Mouse (Mus musculus) ES-Bruce4 (cell line): ENCODE results near the gene Coro1a. TPM values are rescaled to one million over a fixed set of nuclear protein-coding genes. Genes with fewer than 3 reads are reported as not detected.

Experiments
- H3K27ac ChIP-seq: 2 replicates; pipeline ENCODE4 v1.5.1; 2012; ENCODE audit warnings: low read length, inconsistent platforms; ENCODE audit not compliant: insufficient read depth
- H3K27me3 ChIP-seq: 2 replicates; pipeline ENCODE4 v1.6.1; 2012; ENCODE audit warnings: mild to moderate bottlenecking, low read length, inconsistent platforms; ENCODE audit not compliant: control insufficient read depth, poor library complexity, insufficient read depth, severe bottlenecking
- H3K36me3 ChIP-seq: 2 replicates; pipeline ENCODE4 v1.6.1; 2012; ENCODE audit warnings: inconsistent platforms, mild to moderate bottlenecking, low read length, moderate library complexity; ENCODE audit not compliant: control insufficient read depth, poor library complexity, insufficient read depth, severe bottlenecking
- H3K4me1 ChIP-seq: one replicate; pipeline ENCODE4 v1.8.1; 2011; ENCODE audit warnings: low read length; ENCODE audit not compliant: control insufficient read depth, insufficient read depth
- H3K4me3 ChIP-seq: 2 replicates; pipeline ENCODE4 v1.5.1; 2011; ENCODE audit warnings: low read depth, mild to moderate bottlenecking, low read length
- H3K9ac ChIP-seq: 2 replicates; pipeline ENCODE4 v1.6.1; 2012; ENCODE audit warnings: low read depth, mild to moderate bottlenecking, inconsistent platforms; ENCODE audit not compliant: poor library complexity, severe bottlenecking
- H3K9me3 ChIP-seq: replicated peaks from 2 replicates; pipeline ENCODE4 v1.6.1; 2012; ENCODE audit warnings: mild to moderate bottlenecking, low read length, inconsistent platforms; ENCODE audit not compliant: control insufficient read depth, poor library complexity, insufficient read depth, severe bottlenecking
- CTCF ChIP-seq: IDR thresholded peaks from one replicate; pipeline ENCODE4 v1.8.1; 2011; ENCODE audit warnings: low read depth, low read length
- EP300 ChIP-seq: IDR thresholded peaks from 2 replicates; pipeline ENCODE4 v1.6.1; 2011; ENCODE audit warnings: low read depth, low read length; ENCODE audit not compliant: insufficient read depth
- POLR2A ChIP-seq: IDR thresholded peaks from one replicate; pipeline ENCODE4 v1.8.1; 2011; ENCODE audit warnings: low read length; ENCODE audit not compliant: insufficient read depth
- polyA plus RNA-seq: library from polyadenylated mRNA; stranded (reverse); fragments of >200 nt; gene quantifications from 2 replicates; pipeline ENCODE4 v1.2.4, GENCODE M21; 2011; ENCODE audit warnings: low read depth; ENCODE audit not compliant: missing spikeins, insufficient read depth, insufficient read length

The Coro1a gene
- polyA plus RNA-seq, 1 experiment, result 4.9 TPM

DNA sequence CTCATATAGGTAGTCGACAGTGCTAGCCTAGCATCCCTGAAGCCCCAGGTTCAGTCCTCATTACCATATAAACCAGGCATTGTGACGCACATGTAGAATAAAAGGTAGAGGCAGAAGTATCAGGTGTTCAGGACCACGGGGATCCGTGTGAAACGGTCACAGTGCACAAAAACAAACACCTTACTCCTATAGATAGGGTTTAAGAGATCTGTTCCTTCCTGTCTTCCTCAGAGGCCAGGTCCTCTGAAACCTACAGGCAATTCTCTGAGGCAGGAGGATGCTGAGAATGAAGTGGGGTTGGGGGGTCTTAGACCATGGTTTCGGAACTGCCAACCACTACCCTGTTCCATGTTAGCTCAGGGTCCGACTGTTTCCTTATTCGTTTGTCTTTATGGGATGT, 9.7 kb downstream of the Coro1a start:
- no peak overlapping the region for H3K9ac ChIP-seq
- no peaks in the 10 kb centered on the region for H3K36me3 ChIP-seq
- H3K27ac ChIP-seq, result no peak overlapping the region
- TF ChIP-seq POLR2A (no peak), CTCF (no peak), EP300 (no peak)
- no peaks in the 10 kb centered on the region for H3K27me3 ChIP-seq
- H3K9me3 ChIP-seq, result no peaks in the 10 kb centered on the region
- H3K4me1 ChIP-seq, result no peaks in the 10 kb centered on the region
- H3K4me3 ChIP-seq, result no peak overlapping the region

DNA sequence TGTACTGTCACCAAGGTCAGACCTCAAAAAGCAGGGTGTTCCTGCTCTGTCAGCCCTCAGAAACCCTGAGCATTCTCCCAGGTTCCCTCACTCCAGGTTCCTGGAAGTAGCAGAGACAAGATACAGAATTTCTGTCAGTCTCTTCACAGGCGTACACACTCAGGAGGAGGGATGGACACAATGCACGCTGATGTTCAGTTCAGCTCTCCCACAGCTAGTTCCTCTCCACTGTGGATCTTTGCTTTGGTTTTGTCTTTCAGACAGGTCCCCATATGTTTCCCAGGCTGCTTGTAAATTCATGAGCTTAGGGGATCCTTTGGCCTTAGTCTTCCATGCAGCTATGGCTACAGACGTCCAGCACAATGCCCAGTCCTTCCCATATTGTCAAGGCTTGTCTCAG, 10.7 kb downstream of the Coro1a start:
- Histone ChIP-seq H3K9ac (peak overlapping the region; percentile 81), H3K27ac (no peak overlapping the region), H3K9me3 (no peaks in the 10 kb centered on the region), H3K4me3 (peak overlapping the region; percentile 95; the same call in 1 of the 2 replicates), H3K36me3 (peaks cover under 1% of the 10 kb centered on the region; the same call in 1 of the 2 replicates), H3K27me3 (no peaks in the 10 kb centered on the region), H3K4me1 (peaks cover 2% of the 10 kb centered on the region)
- TF ChIP-seq EP300, result no peak
- no peak for TF ChIP-seq POLR2A
- no peak for TF ChIP-seq CTCF

DNA sequence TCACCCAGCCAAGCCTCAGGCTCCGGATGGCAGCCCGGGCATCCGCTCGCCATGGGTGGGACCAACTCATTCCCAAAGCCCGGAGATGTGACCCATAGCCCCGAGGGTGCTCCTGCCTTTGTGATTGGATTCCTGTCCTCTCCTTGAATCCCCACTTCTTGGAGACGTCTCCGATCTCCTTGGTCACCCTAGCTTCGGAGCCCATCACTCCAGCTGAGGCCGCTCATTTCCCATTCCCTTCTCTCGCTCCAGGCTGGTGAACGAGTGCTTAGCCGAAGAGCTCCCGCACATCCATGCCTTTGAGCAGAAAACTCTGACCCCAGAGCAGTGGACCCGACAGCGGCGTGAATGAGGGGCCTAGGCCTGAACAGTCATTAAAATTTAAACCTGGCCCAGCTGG, 11.3 kb downstream of the Coro1a start:
- H3K36me3 ChIP-seq, result peaks cover 6% of the 10 kb centered on the region
- no peaks in the 10 kb centered on the region for H3K9me3 ChIP-seq
- no peaks in the 10 kb centered on the region for H3K27me3 ChIP-seq
- H3K4me3 ChIP-seq, result peak overlapping the region; percentile 95
- TF ChIP-seq CTCF, result no peak
- TF ChIP-seq POLR2A, result no peak
- TF ChIP-seq EP300, result no peak
- peak overlapping the region; percentile 81 for H3K9ac ChIP-seq
- no peak overlapping the region for H3K27ac ChIP-seq
- H3K4me1 ChIP-seq, result peaks cover 2% of the 10 kb centered on the region

DNA sequence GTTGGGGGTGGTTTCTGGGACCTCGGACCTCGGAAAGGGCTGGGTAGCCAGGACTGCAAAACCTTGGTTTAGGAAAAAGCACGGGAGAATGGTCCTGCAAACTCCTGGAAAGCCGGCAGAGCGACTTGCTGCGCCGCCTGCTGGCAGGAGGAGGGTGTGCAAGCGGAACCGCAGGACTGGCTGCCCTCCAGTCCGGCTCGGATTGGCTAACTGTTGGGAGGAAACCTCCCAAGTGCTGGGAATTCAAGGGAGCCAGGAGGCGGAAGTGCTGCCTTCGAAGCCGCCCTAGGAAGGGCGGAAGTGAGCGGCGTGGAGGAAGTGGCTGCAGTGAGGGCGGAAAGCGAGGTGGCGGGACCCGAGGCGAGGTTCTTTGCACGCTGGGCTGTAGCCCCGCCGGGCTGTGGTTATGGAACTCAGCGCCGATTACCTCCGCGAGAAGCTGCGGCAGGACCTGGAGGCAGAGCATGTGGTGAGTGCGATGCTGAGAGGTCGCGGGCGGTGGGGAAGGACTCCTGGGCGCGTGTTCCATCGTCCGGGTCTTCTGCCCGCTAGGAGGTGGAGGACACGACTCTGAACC, 11.9 kb downstream of the Coro1a start, which contains the start of gene Slx1b:
TSS of gene Slx1b (minus strand) at position 154 of the 577 bp plus-strand sequence.
- Histone ChIP-seq H3K27ac (peak within 1 kb of the TSS; percentile 91), H3K9me3 (no peaks in the 10 kb centered on the region), H3K27me3 (no peaks in the 10 kb centered on the region), H3K4me1 (peaks cover 2% of the 10 kb centered on the region), H3K36me3 (peaks cover 12% of the 10 kb centered on the region), H3K4me3 (peak within 1 kb of the TSS; percentile 95), H3K9ac (peak within 1 kb of the TSS; percentile 81)
- TF ChIP-seq CTCF, result peak; percentile 89
- TF ChIP-seq EP300, result no peak
- TF ChIP-seq POLR2A, result peak; percentile 45

DNA sequence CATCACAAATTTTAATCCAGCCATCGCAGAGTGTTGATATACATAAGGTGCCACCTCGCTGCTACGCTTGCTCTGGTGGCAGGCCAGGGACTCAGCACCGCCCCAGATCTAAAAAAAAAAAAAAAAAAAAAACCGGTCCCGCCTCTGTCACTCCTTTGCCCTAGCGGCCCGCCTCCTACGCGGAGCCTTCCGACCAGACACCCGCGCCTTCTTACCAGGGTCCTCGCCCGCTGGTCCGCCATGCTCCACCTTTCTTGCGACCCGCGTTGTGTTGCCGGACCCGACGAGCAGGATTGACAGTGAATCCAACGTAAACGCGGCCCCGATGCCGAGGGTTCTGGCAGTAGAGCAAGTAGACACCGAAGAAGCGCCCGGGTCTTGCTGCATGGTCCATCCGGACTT, 12.4 kb downstream of the Coro1a start, which contains the start of gene Bola2:
TSS of gene Bola2 (plus strand) at position 192 of the 402 bp plus-strand sequence.
- Histone ChIP-seq H3K9ac (peak within 1 kb of the TSS; percentile 81), H3K4me3 (peak within 1 kb of the TSS; percentile 95), H3K27me3 (no peaks in the 10 kb centered on the region), H3K4me1 (peaks cover 2% of the 10 kb centered on the region), H3K27ac (peak within 1 kb of the TSS; percentile 91), H3K36me3 (peaks cover 14% of the 10 kb centered on the region), H3K9me3 (no peaks in the 10 kb centered on the region)
- TF ChIP-seq EP300, result no peak
- TF ChIP-seq CTCF, result no peak
- TF ChIP-seq POLR2A, result no peak

DNA sequence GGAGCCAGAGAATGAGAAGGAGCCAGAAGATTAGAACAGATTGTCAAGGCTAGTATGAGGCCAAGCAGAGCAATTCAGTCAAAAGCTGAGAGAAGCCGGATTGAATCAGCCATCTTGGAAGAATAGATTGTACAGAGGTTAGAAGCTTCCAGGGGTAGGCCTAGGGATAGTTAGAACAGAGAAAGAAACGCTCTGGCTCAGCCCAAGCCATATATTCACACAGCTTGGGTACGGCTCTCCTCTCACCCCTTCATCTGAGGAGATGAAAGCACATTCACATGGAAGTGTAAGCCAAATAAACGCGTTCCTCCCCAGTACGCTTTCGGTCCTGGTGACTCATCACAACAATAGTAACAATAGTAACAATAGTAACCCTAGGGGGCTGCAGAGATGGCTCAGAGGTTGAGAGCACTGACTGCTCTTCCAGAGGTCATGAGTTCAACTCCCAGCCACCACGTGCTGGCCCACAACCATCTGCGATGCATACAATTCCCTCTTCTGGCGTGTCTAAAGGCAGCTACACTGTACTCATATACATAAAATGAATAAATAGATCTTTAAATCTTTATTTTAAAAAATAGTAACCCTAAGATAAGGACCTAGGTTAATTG, 13.0 kb downstream of the Coro1a start:
- peak overlapping the region; percentile 86 for H3K27ac ChIP-seq

More for the DNA sequence above, 13.0 kb downstream of the Coro1a start:
- peak overlapping the region; percentile 83 for H3K4me3 ChIP-seq
- no peak for TF ChIP-seq POLR2A
- TF ChIP-seq CTCF, result no peak
- 0 out of 2 replicates have a peak, but pooled peaks have one; percentile 52 for TF ChIP-seq EP300
- no peaks in the 10 kb centered on the region for H3K27me3 ChIP-seq
- H3K9me3 ChIP-seq, result no peaks in the 10 kb centered on the region
- peak overlapping the region; percentile 81 for H3K9ac ChIP-seq
- peaks cover 2% of the 10 kb centered on the region for H3K4me1 ChIP-seq
- peaks cover 14% of the 10 kb centered on the region for H3K36me3 ChIP-seq
